Mouse (Mus musculus) small intestine, adult 2 months (tissue): Measurements from ENCODE around the gene Ercc6l. TPM values are rescaled to one million over a fixed set of nuclear protein-coding genes. Genes with fewer than 3 reads are reported as not detected.

Experiments used
- H3K27ac ChIP-seq: fragments of 200-500 bp; 2 replicates; pipeline ENCODE4 v1.5.1; 2012; ENCODE audit warnings: low read depth, low read length, control low read depth, inconsistent platforms; ENCODE audit not compliant: insufficient read depth
- H3K27me3 ChIP-seq: fragments of 200-500 bp; 2 replicates; pipeline ENCODE4 v1.6.1; 2012; ENCODE audit warnings: mild to moderate bottlenecking, moderate library complexity, low read length, inconsistent platforms; ENCODE audit not compliant: control insufficient read depth, insufficient read depth
- H3K36me3 ChIP-seq: fragments of 200-500 bp; 2 replicates; pipeline ENCODE4 v1.6.1; 2012; ENCODE audit warnings: mild to moderate bottlenecking, low read length, control low read depth, inconsistent platforms; ENCODE audit not compliant: control insufficient read depth, insufficient read depth
- H3K4me1 ChIP-seq: fragments of 200-500 bp; 2 replicates; pipeline ENCODE4 v1.6.1; 2012; ENCODE audit warnings: low read length, inconsistent platforms, mixed read lengths; ENCODE audit not compliant: control insufficient read depth, insufficient read depth, insufficient read length
- H3K4me3 ChIP-seq: fragments of 200-500 bp; 2 replicates; pipeline ENCODE4 v1.5.1; 2012; ENCODE audit warnings: low read depth, mild to moderate bottlenecking, control low read depth, inconsistent platforms, low read length, moderate library complexity
- CTCF ChIP-seq: fragments of 200-500 bp; IDR thresholded peaks from 2 replicates; pipeline ENCODE4 v1.5.1; 2012; ENCODE audit warnings: low read depth, mild to moderate bottlenecking, control low read depth, inconsistent platforms, low read length, moderate library complexity, mixed read lengths; ENCODE audit not compliant: insufficient replicate concordance, insufficient read length; ENCODE audit errors: extremely low read depth
- POLR2A ChIP-seq: fragments of 200-500 bp; IDR thresholded peaks from 2 replicates; pipeline ENCODE4 v1.6.1; 2012; ENCODE audit warnings: low read depth, mild to moderate bottlenecking, control low read depth, inconsistent platforms, low read length, moderate library complexity
- WGBS: fragments of 180-500 bp; shearing (Covaris S2); methylation state at CpG from one replicate; pipeline ENCODE4 v1.1.7; 2018; 5-methylcytosine and 5-hydroxymethylcytosine counted together
- polyA plus RNA-seq: library from polyadenylated mRNA; depleted of rRNA; stranded (reverse); fragments of >200 nt; gene quantifications from 2 replicates; pipeline ENCODE4 v1.2.3, GENCODE M21; 2012; rRNA removed

Gene Ercc6l
- polyA plus RNA-seq, 1 experiment, result 0.20 TPM

DNA sequence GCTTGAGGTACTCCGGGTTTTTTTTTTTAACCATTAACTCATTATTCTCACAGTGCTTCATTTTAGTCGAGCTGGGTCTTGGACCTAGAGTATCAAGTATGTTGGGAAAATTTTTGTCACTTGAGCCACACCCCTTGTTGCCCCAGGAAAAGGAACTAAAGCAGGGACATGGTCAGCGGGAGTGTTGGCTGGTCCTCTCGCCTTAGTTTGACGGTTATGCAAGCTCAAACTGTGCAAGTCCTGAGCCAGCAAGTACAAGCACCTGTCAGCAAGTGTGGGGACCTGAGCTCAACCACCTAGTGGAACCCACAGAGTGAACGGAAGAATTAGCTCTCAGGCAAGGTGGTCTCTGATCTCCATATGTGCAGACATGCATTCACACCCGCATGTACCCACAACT is 55.0 kb downstream of the Ercc6l start:
- 47% methylated on average over 7 of the region's 7 CpGs for WGBS
- H3K4me3 ChIP-seq, result no peak overlapping the region
- H3K4me1 ChIP-seq, result no peaks in the 10 kb centered on the region
- H3K27ac ChIP-seq, result no peak overlapping the region
- no peak for TF ChIP-seq CTCF
- no peaks in the 10 kb centered on the region for H3K36me3 ChIP-seq
- no peaks in the 10 kb centered on the region for H3K27me3 ChIP-seq

- Histone ChIP-seq H3K4me3 (no peak overlapping the region), H3K4me1 (no peaks in the 10 kb centered on the region), H3K27me3 (no peaks in the 10 kb centered on the region), H3K27ac (no peak overlapping the region), H3K36me3 (no peaks in the 10 kb centered on the region)
- TF ChIP-seq CTCF (no peak), POLR2A (no peak)
- WGBS, result 70% methylated on average over 7 of the region's 7 CpGs
These were observed 62.4 kb downstream of the Ercc6l start for GRCm38 (mm10) chrX:102094381-102094904.

Other genes with a start within 250 kb of the Ercc6l start
- 1.3 and 1.4 TPM in 2 replicates for gene Rtl5, start 85.8 kb downstream of the Ercc6l start, polyA plus RNA-seq
- 1.1 TPM in 1 of 2 replicates, not detected in the other for gene Pin4, start 37.6 kb downstream of the Ercc6l start, polyA plus RNA-seq
- 52.2 and 92.0 TPM in 2 replicates for gene Rps4x, start 32.3 kb upstream of the Ercc6l start, polyA plus RNA-seq
- gene Cited1, start 95.1 kb upstream of the Ercc6l start, polyA plus RNA-seq, result 0.27 TPM in 1 of 2 replicates, not detected in the other